Mouse (Mus musculus): ENCODE measurements at regions not wholly inside any gene's neighbourhood (a gene's known extent, or its start where the extent isn't known, plus 50 kb on each side); places are given as distances from the start of the nearest gene placed in this dataset.

- WGBS (ENCODE audit: insufficient replicate concordance) = 54% methylated on average over 4 of the region's 4 CpGs
- Histone ChIP-seq H3K4me1 (replicated peaks; ENCODE audit: control insufficient read depth in 2 of 2, insufficient read depth in 2 of 2, low read length in 1 of 2) (no peaks in the 10 kb centered on the region), H3K4me2 (ENCODE audit: low read depth) (no peak overlapping the region), H3K9ac (replicated peaks) (no peak overlapping the region), H3K9me3 (ENCODE audit: control insufficient read depth, low read length) (no peaks in the 10 kb centered on the region), H3K4me3 (ENCODE audit: insufficient read depth in 1 of 2, low read depth in 2 of 2, low read length in 2 of 2) (no peak overlapping the region), H3K36me3 (replicated peaks; ENCODE audit: control insufficient read depth, insufficient read depth, low read depth) (no peaks in the 10 kb centered on the region), H3K27ac (no peak overlapping the region), H3K27me3 (ENCODE audit: control insufficient read depth, insufficient read depth, low read length) (no peaks in the 10 kb centered on the region)
- ATAC-seq (ENCODE audit: insufficient read depth) = no peak
- no peak for DNase-seq (ENCODE audit: low read depth in 3 of 3, low spot score in 3 of 3)
- no peak for TF ChIP-seq EP300 (IDR thresholded peaks at IDR 0.05; ENCODE audit: low read depth)
- no peak for TF ChIP-seq CTCF (IDR thresholded peaks at IDR 0.05; ENCODE audit: low read depth)
These were observed 85.2 kb upstream of the Ccdc85a start for GRCm38 (mm10) chr11:28669359-28669758.

DNA sequence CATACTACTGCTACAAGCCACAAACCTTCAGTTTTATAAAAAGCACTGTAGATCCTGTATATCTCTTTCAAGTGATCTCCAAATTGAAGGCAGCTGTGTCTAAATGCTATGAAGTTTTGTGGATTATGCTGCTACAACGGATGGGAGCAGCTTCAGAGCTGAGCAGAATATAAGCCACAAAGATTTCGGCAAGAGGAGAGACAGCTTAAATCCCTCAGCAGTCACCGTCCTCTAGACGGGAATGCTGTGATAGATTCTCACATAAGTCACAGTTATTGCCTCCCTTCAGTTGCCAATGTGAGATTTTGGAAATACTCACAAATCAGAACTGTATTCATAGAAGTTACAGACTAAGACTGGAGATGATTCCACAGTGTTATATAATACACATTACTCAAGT, 76.3 kb upstream of the Ccdc85a start:
- no peak for DNase-seq (ENCODE audit: low read depth in 3 of 3, low spot score in 3 of 3)

DNA sequence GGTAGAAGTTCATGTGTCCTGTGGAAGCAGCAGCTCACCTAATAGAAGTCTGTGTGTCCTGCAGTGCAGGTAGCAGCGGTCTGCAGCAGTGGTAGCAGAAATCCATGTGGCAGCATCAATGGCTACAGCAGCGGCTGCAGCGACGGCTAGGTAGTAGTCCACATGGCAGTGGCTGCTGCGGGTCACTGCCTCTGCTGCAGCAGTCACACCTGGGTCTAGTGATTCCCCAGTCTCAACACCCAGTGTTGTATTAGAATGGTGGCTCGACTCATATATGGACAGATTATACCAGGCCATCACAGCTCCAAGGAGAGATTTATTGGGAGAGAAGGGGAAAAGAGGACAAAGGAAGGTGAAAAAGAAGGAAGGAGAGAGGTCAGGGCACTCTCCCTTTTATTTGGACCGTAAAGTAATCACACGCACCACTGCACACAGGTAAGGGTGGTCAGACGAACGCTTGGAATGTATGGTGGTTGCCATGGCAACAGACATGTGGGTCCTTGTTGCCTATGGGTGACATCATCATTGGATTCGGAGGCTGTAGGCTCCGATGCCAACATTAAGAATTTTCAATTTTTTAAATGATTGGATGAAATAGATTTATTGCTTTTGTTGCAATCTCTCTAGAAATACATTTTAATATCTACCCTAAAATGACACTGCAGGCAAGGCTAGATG, 71.2 kb upstream of the Ccdc85a start:
- H3K27ac ChIP-seq = no peak overlapping the region
- H3K9ac ChIP-seq (replicated peaks) = no peak overlapping the region
- H3K27me3 ChIP-seq (ENCODE audit: control insufficient read depth, insufficient read depth, low read length) = no peaks in the 10 kb centered on the region
- 74% methylated on average over 12 of the region's 12 CpGs for WGBS (ENCODE audit: insufficient replicate concordance)
- no peaks in the 10 kb centered on the region for H3K9me3 ChIP-seq (ENCODE audit: control insufficient read depth, low read length)
- H3K4me1 ChIP-seq (replicated peaks; ENCODE audit: control insufficient read depth in 2 of 2, insufficient read depth in 2 of 2, low read length in 1 of 2) = no peaks in the 10 kb centered on the region
- TF ChIP-seq CTCF (IDR thresholded peaks at IDR 0.05; ENCODE audit: low read depth) (no peak), EP300 (IDR thresholded peaks at IDR 0.05; ENCODE audit: low read depth) (no peak)
- no peaks in the 10 kb centered on the region for H3K36me3 ChIP-seq (replicated peaks; ENCODE audit: control insufficient read depth, insufficient read depth, low read depth)
- H3K4me3 ChIP-seq (ENCODE audit: insufficient read depth in 1 of 2, low read depth in 2 of 2, low read length in 2 of 2) = no peak overlapping the region
- no peak overlapping the region for H3K4me2 ChIP-seq (ENCODE audit: low read depth)
- ATAC-seq (ENCODE audit: insufficient read depth) (no peak), DNase-seq (ENCODE audit: low read depth in 3 of 3, low spot score in 3 of 3) (no peak)

More for the DNA sequence above, 76.3 kb upstream of the Ccdc85a start:
- Histone ChIP-seq H3K27ac (no peak overlapping the region), H3K36me3 (replicated peaks; ENCODE audit: control insufficient read depth, insufficient read depth, low read depth) (no peaks in the 10 kb centered on the region), H3K4me3 (ENCODE audit: insufficient read depth in 1 of 2, low read depth in 2 of 2, low read length in 2 of 2) (no peak overlapping the region), H3K9ac (replicated peaks) (no peak overlapping the region), H3K4me2 (ENCODE audit: low read depth) (no peak overlapping the region), H3K9me3 (ENCODE audit: control insufficient read depth, low read length) (no peaks in the 10 kb centered on the region), H3K4me1 (replicated peaks; ENCODE audit: control insufficient read depth in 2 of 2, insufficient read depth in 2 of 2, low read length in 1 of 2) (no peaks in the 10 kb centered on the region), H3K27me3 (ENCODE audit: control insufficient read depth, insufficient read depth, low read length) (no peaks in the 10 kb centered on the region)
- no peak for TF ChIP-seq CTCF (IDR thresholded peaks at IDR 0.05; ENCODE audit: low read depth)
- TF ChIP-seq EP300 (IDR thresholded peaks at IDR 0.05; ENCODE audit: low read depth) = no peak
- ATAC-seq (ENCODE audit: insufficient read depth) = no peak
- WGBS (ENCODE audit: insufficient replicate concordance) = 54% methylated on average over 4 of the region's 4 CpGs

DNA sequence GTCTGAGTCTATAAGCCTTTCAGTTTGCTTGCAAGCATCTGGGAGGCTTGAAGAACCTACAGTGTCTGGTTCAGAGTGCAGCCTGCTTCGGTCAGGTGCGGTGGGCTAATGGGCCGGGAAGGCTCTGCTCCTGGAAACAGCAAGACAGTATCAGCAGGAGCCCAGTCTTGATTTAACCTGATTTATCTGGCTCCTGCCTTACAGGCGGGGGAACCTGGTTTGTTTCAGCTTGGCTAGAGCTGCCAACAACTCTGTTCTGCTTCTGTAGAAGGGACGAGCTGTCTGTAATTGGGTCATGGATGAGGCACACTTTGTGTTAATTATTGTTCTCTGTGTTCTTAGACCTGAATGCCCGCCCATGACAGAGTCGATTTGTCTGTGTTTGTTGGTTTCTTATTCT, 65.3 kb upstream of the Ccdc85a start:
- no peak for ATAC-seq (ENCODE audit: insufficient read depth)
- 67% methylated on average over 7 of the region's 7 CpGs for WGBS (ENCODE audit: insufficient replicate concordance)
- TF ChIP-seq EP300 (IDR thresholded peaks at IDR 0.05; ENCODE audit: low read depth) = no peak
- no peak for TF ChIP-seq CTCF (IDR thresholded peaks at IDR 0.05; ENCODE audit: low read depth)
- H3K4me2 ChIP-seq (ENCODE audit: low read depth) = no peak overlapping the region
- H3K4me1 ChIP-seq (replicated peaks; ENCODE audit: control insufficient read depth in 2 of 2, insufficient read depth in 2 of 2, low read length in 1 of 2) = no peaks in the 10 kb centered on the region
- H3K4me3 ChIP-seq (ENCODE audit: insufficient read depth in 1 of 2, low read depth in 2 of 2, low read length in 2 of 2) = no peak overlapping the region
- DNase-seq (ENCODE audit: low read depth in 3 of 3, low spot score in 3 of 3) = no peak
- no peak overlapping the region for H3K9ac ChIP-seq (replicated peaks)
- H3K9me3 ChIP-seq (ENCODE audit: control insufficient read depth, low read length) = no peaks in the 10 kb centered on the region
- H3K36me3 ChIP-seq (replicated peaks; ENCODE audit: control insufficient read depth, insufficient read depth, low read depth) = no peaks in the 10 kb centered on the region
- H3K27me3 ChIP-seq (ENCODE audit: control insufficient read depth, insufficient read depth, low read length) = no peaks in the 10 kb centered on the region
- no peak overlapping the region for H3K27ac ChIP-seq

GRCm38 (mm10) chr11:28648916-28649315, 64.8 kb upstream of the Ccdc85a start:
- no peaks in the 10 kb centered on the region for H3K36me3 ChIP-seq (replicated peaks; ENCODE audit: control insufficient read depth, insufficient read depth, low read depth)
- no peak for TF ChIP-seq CTCF (IDR thresholded peaks at IDR 0.05; ENCODE audit: low read depth)
- no peak for DNase-seq (ENCODE audit: low read depth in 3 of 3, low spot score in 3 of 3)
- no peaks in the 10 kb centered on the region for H3K9me3 ChIP-seq (ENCODE audit: control insufficient read depth, low read length)
- no peak overlapping the region for H3K4me3 ChIP-seq (ENCODE audit: insufficient read depth in 1 of 2, low read depth in 2 of 2, low read length in 2 of 2)
- H3K4me2 ChIP-seq (ENCODE audit: low read depth) = no peak overlapping the region
- H3K9ac ChIP-seq (replicated peaks) = no peak overlapping the region
- no peak for ATAC-seq (ENCODE audit: insufficient read depth)
- 52% methylated on average over 3 of the region's 3 CpGs for WGBS (ENCODE audit: insufficient replicate concordance)
- no peak overlapping the region for H3K27ac ChIP-seq
- no peaks in the 10 kb centered on the region for H3K27me3 ChIP-seq (ENCODE audit: control insufficient read depth, insufficient read depth, low read length)
- no peaks in the 10 kb centered on the region for H3K4me1 ChIP-seq (replicated peaks; ENCODE audit: control insufficient read depth in 2 of 2, insufficient read depth in 2 of 2, low read length in 1 of 2)
